Mouse (Mus musculus): ENCODE results near the gene Dnajc7. TPM values are rescaled to one million over a fixed set of nuclear protein-coding genes. Genes with fewer than 3 reads are reported as not detected.
"Not testable (repeated sequence)": the region's sequence is repeated elsewhere in the genome, so short reads cannot be mapped to it uniquely, and the experiment has no call there.

The Dnajc7 gene
- total RNA-seq (2022): 100 to 1,000 TPM in 2 of 4 experiments, 10 to 100 TPM in 2; 79.4 to 106 (median 95.5) TPM

GRCm38 (mm10) chr11:100619982-100620381, at the start of gene Dnajc7:
Gene Dnajc7 (minus strand): TSS chr11:100620168.
- DNase-seq (ENCODE audit: low spot score in 2 of 2): no peak

- DNase-seq (ENCODE audit: low spot score in 2 of 2): no peak
Observed at GRCm38 (mm10) chr11:100659806-100660205, 39.8 kb upstream of the Dnajc7 start.

GRCm38 (mm10) chr11:100656458-100656857, 36.5 kb upstream of the Dnajc7 start:
- DNase-seq (ENCODE audit: low spot score in 2 of 2): no peak

- DNase-seq (ENCODE audit: low spot score in 2 of 2): not testable (repeated sequence)
Observed at GRCm38 (mm10) chr11:100655589-100655988, 35.6 kb upstream of the Dnajc7 start.

GRCm38 (mm10) chr11:100651748-100652147, 31.8 kb upstream of the Dnajc7 start:
- no peak for DNase-seq (ENCODE audit: low spot score in 2 of 2)

GRCm38 (mm10) chr11:100651205-100651604, 31.2 kb upstream of the Dnajc7 start:
- DNase-seq (ENCODE audit: low spot score in 2 of 2): no peak

GRCm38 (mm10) chr11:100648405-100648804, 28.4 kb upstream of the Dnajc7 start:
- DNase-seq (ENCODE audit: low spot score in 2 of 2): no peak

GRCm38 (mm10) chr11:100646265-100646664, 26.3 kb upstream of the Dnajc7 start:
- no peak for DNase-seq (ENCODE audit: low spot score in 2 of 2)

GRCm38 (mm10) chr11:100643612-100644575, 23.9 kb upstream of the Dnajc7 start:
- no peak for DNase-seq (ENCODE audit: low spot score in 2 of 2)

- no peak for DNase-seq (ENCODE audit: low spot score in 2 of 2)
Observed at GRCm38 (mm10) chr11:100640159-100640906, 20.4 kb upstream of the Dnajc7 start.

GRCm38 (mm10) chr11:100634530-100634929, 14.6 kb upstream of the Dnajc7 start:
- no peak for DNase-seq (ENCODE audit: low spot score in 2 of 2)

GRCm38 (mm10) chr11:100628862-100629352, 8.9 kb upstream of the Dnajc7 start:
- DNase-seq (ENCODE audit: low spot score in 2 of 2): no peak

- DNase-seq (ENCODE audit: low spot score in 2 of 2): no peak
Observed at GRCm38 (mm10) chr11:100628056-100628455, 8.1 kb upstream of the Dnajc7 start.

- DNase-seq (ENCODE audit: low spot score in 2 of 2): peak; percentile 49 to 53
Observed at GRCm38 (mm10) chr11:100626701-100627195, 6.8 kb upstream of the Dnajc7 start.

- DNase-seq (ENCODE audit: low spot score in 2 of 2): no peak
Observed at GRCm38 (mm10) chr11:100625754-100626700, 6.1 kb upstream of the Dnajc7 start.

GRCm38 (mm10) chr11:100623867-100624266, 3.9 kb upstream of the Dnajc7 start:
- DNase-seq (ENCODE audit: low spot score in 2 of 2): no peak

- peak; percentile 92 for DNase-seq (ENCODE audit: low spot score in 2 of 2)
Observed at GRCm38 (mm10) chr11:100622714-100623113, 2.7 kb upstream of the Dnajc7 start.

- DNase-seq (ENCODE audit: low spot score in 2 of 2): peak; percentile 90 to 93
Observed at GRCm38 (mm10) chr11:100619485-100619975, 438 bp downstream of the Dnajc7 start.

GRCm38 (mm10) chr11:100618761-100619484, 1.0 kb downstream of the Dnajc7 start, which contains the start of gene Nkiras2:
Gene Nkiras2 (plus strand): TSS chr11:100619244.
- no peak for DNase-seq (ENCODE audit: low spot score in 2 of 2)

GRCm38 (mm10) chr11:100617480-100617879, 2.5 kb downstream of the Dnajc7 start:
- DNase-seq (ENCODE audit: low spot score in 2 of 2): no peak

Measured in gastrocnemius, adult 8-10 months (tissue).